Mouse (Mus musculus) E14TG2a.4 (cell line): ENCODE results near the gene Adm.

Source experiments
- H3K27me3 ChIP-seq: 2 replicates; pipeline ENCODE4 v1.6.1; 2014; ENCODE audit warnings: low read length, control low read depth; ENCODE audit not compliant: insufficient read depth
- H3K36me3 ChIP-seq: 2 replicates; pipeline ENCODE4 v1.6.1; 2014; ENCODE audit warnings: low read length, control low read depth; ENCODE audit not compliant: insufficient read depth
- H3K4me1 ChIP-seq: replicated peaks from 2 replicates; pipeline ENCODE4 v1.6.1; 2014; ENCODE audit warnings: low read depth, low read length, control low read depth
- H3K4me3 ChIP-seq: replicated peaks from 2 replicates; pipeline ENCODE4 v1.5.1; 2014; ENCODE audit warnings: mild to moderate bottlenecking, low read length
- H3K9me3 ChIP-seq: 2 replicates; pipeline ENCODE4 v1.6.1; 2014; ENCODE audit warnings: low read length, control low read depth
- CTCF ChIP-seq: conservative IDR thresholded peaks from 2 replicates; pipeline ENCODE4 v1.5.1; 2014; ENCODE audit warnings: low read length
- NANOG ChIP-seq: IDR thresholded peaks from 2 replicates; pipeline ENCODE4 v1.6.1; 2014; ENCODE audit warnings: borderline replicate concordance, low read length, mixed read lengths
- POU5F1 ChIP-seq: IDR thresholded peaks from 2 replicates; pipeline ENCODE4 v1.6.1; 2014; ENCODE audit warnings: low read length, borderline replicate concordance

Adm gene

DNA sequence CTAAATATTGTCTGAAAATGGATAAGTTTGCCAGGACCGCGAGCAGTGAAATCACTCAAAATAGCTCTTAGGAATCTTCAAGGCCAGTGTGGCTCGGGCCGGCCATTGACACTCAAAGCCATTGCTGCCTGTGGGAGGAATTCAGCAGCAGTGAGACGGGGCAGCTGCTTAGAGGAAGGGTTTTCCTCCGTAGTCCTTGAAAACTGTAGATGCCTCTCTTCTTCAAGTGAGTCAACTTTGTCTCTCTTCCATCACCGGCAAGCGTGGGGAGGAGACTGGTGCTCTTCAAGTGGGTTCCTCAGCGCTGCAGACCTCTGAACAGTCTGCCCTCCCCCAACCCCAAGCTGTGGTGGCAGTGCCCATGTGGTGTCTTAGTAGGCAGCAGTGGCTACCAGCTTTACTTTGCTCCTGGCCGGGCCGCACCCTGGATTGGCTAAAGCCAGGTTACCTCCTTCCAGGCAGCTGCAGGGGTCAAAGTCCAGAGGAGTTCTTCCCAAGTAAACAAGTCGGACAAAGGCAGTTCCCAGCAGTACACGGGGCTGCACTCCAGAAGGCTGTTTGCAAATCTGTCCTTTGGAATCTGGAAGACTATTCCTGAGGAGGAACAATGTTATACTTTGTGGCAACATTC lies 21.1 kb downstream of the Adm start:
- Histone ChIP-seq H3K4me3 (0 out of 2 replicates have a peak overlapping the region, but pooled peaks have one; percentile 13), H3K4me1 (peaks cover 26% of the 10 kb centered on the region), H3K36me3 (no peaks in the 10 kb centered on the region), H3K27me3 (peaks cover 6% of the 10 kb centered on the region; the same call in 1 of the 2 replicates), H3K9me3 (peaks cover 9% of the 10 kb centered on the region)
- TF ChIP-seq POU5F1 (no peak), NANOG (no peak), CTCF (no peak)

DNA sequence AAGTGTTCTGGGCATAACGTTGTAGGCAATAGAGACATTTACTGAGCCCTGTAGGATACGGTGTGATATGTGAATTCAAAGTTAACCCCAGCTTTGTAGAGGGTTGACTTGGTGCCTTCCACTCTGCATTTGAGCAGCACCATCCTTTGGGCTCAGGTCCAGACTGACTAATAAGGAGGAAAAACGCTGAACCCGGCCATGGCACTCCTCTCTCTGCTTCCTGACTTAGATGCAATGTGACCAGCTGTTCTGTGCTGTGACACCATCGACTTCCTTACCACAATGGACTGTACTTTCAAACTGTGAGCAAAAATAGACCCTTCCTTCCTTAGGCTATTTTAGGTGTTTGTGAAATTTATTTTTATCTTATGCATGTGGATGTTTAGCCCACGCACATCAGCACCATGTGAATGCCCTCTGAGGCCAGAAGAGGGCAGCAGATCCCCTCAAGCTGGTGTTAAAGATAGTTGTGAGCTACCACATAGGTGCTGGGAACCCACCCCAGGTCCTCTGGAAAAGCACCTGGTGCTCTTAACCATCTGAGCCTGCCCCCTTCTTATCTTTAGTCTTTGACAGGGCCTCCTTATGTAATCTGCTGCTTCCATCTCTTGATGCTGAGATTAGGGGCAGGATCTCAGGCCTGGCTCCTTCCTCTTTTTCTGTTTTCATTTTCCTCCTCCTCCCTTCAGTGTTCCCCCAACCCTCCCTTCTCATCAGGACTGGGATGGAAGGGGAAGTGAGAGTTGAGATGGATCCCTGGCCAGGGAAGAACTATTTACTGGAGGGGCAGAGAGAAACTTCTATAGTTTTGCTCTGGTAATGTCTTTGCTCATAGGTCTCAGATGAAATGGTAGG lies 21.9 kb downstream of the Adm start:
- Histone ChIP-seq H3K36me3 (no peaks in the 10 kb centered on the region), H3K9me3 (peaks cover 9% of the 10 kb centered on the region), H3K4me1 (peaks cover 27% of the 10 kb centered on the region), H3K27me3 (peaks cover 7% of the 10 kb centered on the region), H3K4me3 (no peak overlapping the region)
- TF ChIP-seq CTCF = peak; percentile 32; the same call in 1 of the 2 replicates
- TF ChIP-seq POU5F1 = no peak
- no peak for TF ChIP-seq NANOG

DNA sequence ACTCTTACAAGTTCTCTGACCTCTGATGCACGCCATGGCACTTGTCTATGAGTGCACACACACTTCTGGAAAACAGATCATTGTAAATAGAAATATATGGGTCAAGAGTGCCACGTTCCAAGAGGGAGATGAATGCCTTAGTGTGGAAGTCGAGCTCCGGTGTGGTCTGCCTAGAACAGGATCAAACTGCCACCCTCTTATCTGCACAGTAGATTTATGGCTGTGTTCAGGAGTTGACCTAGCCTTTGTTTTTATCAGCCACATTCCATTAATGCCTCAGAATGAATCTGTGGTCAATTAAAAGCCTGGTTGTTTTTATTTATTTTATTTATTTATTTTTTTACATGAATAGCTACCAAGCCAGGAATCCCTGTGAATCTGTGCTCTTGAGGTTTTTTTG lies 23.0 kb downstream of the Adm start:
- Histone ChIP-seq H3K36me3 (no peaks in the 10 kb centered on the region), H3K4me3 (no peak overlapping the region), H3K27me3 (peaks cover 9% of the 10 kb centered on the region; the same call in 1 of the 2 replicates), H3K9me3 (peaks cover 9% of the 10 kb centered on the region), H3K4me1 (peaks cover 24% of the 10 kb centered on the region)
- TF ChIP-seq POU5F1 = no peak
- TF ChIP-seq CTCF = no peak
- no peak for TF ChIP-seq NANOG

DNA sequence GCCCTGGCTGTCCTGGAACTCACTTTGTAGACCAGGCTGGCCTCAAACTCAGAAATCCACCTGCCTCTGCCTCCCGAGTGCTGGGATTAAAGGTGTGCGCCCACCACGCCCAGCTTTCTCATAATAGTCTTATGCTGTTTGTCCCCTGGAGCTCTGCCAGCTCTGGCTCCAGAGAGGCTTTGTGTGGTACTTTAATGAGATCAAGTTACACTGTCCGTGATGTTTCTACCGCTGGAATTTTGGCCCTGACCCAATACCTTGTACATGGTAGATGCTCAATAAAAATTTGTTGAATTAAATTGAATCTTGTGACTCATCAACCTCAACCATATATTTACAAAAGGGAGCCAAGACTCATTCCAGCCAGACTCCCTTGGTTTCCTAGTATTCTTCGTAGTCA lies 23.6 kb downstream of the Adm start:
- Histone ChIP-seq H3K4me1 (peaks cover 20% of the 10 kb centered on the region), H3K27me3 (peaks cover 9% of the 10 kb centered on the region; the same call in 1 of the 2 replicates), H3K36me3 (no peaks in the 10 kb centered on the region), H3K4me3 (no peak overlapping the region), H3K9me3 (peaks cover 9% of the 10 kb centered on the region)
- TF ChIP-seq CTCF (no peak), POU5F1 (no peak), NANOG (no peak)

DNA sequence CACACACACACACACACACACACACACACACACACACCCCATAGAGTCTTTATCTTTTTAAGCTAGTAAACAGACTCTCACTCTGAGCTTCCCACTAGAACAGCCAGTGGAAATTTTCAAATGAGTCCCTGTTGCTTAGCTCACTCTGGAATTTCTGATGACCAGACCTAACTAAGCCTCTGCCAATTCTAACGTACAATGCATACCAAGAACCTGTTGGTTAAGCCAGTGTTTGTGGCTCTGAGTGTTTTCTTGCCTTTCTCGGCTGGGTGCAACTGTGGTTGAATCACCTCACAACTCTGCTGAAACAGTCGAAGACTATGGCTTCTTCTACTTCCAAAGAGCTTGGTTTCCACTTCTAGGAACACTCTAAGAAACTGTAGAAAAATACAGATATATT lies 27.8 kb downstream of the Adm start:
- no peaks in the 10 kb centered on the region for H3K36me3 ChIP-seq
- H3K9me3 ChIP-seq = no peaks in the 10 kb centered on the region
- H3K27me3 ChIP-seq = peaks cover 5% of the 10 kb centered on the region; the same call in 1 of the 2 replicates
- TF ChIP-seq NANOG (no peak), CTCF (no peak), POU5F1 (no peak)
- no peak overlapping the region for H3K4me3 ChIP-seq
- 0 out of 2 replicates have a peak, but pooled peaks cover 3% of the 10 kb centered on the region for H3K4me1 ChIP-seq

DNA sequence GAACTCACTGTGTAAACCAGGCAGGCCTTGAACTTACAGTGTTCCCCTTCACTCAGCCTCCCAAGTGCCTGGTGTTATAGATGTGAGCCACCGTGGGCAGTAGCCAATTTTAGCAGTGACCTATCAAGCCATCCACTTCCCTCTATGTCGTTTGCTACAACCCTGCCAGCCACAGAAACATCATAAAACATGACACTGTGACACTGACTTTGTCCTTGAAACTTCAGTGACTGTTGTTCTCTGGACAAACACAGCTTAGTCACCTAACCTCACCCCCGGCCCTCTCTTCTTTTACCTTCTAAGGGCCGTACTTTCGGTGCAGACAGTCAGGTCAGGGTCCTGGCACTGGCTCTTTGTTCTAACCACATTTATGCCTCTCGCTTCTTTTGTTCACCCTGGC lies 28.5 kb downstream of the Adm start:
- TF ChIP-seq CTCF = no peak
- no peak for TF ChIP-seq POU5F1
- TF ChIP-seq NANOG = no peak
- Histone ChIP-seq H3K9me3 (no peaks in the 10 kb centered on the region), H3K4me1 (0 out of 2 replicates have a peak, but pooled peaks cover 3% of the 10 kb centered on the region), H3K36me3 (no peaks in the 10 kb centered on the region), H3K4me3 (no peak overlapping the region), H3K27me3 (peaks cover 5% of the 10 kb centered on the region; the same call in 1 of the 2 replicates)

DNA sequence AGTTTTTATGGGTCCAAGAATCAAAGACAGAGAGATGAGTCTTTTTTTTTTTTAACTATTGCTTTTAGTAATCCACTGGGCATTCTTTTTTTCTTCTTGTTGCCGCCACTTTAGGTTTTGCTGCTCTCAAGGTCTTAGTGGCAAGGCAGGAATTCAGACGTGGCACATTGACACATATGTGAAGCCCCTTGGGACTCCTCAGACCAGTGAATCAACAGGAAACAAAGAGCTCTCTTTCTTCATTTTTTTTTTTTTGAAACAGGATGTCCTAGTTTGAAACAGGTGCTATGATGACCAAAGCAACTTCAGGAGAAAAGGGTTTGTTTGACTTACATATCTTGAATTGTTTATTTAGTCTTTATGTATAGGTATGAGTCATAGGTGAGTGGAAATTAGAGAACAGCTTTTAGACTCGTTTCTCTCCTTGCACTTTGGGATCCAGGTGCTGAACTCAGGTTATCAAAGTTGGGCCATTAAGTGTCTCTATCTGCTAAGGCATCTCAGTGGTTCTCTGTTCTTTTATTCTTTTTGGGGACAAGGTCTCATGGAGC lies 31.0 kb downstream of the Adm start:
- no peak overlapping the region for H3K4me3 ChIP-seq
- H3K27me3 ChIP-seq = peaks cover 5% of the 10 kb centered on the region; the same call in 1 of the 2 replicates
- TF ChIP-seq NANOG (no peak), POU5F1 (no peak), CTCF (no peak)
- no peaks in the 10 kb centered on the region for H3K36me3 ChIP-seq
- 0 out of 2 replicates have a peak, but pooled peaks cover 3% of the 10 kb centered on the region for H3K4me1 ChIP-seq
- no peaks in the 10 kb centered on the region for H3K9me3 ChIP-seq

DNA sequence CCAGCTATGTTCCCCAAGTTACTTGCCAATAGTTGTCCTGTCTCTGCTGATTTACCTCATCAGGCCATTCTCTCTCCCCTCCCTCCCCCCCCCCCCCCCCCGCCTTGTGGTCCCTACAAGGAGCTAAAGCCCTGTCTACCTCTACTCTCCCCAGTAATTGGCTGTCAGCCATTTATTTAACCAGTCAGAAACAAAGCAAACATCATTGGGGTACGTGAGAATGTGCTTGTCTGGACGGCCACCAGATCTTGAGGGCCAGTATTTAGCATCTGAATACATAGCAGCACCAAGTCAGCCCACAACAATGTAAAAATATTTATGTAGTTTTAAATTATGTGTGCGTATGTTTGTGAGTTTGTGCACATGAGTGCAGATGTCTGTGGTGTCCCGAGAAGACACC lies 39.1 kb downstream of the Adm start:
- H3K4me1 ChIP-seq = peaks cover 12% of the 10 kb centered on the region
- TF ChIP-seq POU5F1 = no peak
- no peak for TF ChIP-seq CTCF
- TF ChIP-seq NANOG = no peak
- H3K4me3 ChIP-seq = no peak overlapping the region

More for the DNA sequence above, 39.1 kb downstream of the Adm start:
- Histone ChIP-seq H3K36me3 (no peaks in the 10 kb centered on the region), H3K9me3 (no peaks in the 10 kb centered on the region), H3K27me3 (no peaks in the 10 kb centered on the region)
